Mouse (Mus musculus) embryonic facial prominence, embryonic 12.5 days (tissue): ENCODE results near the gene Cabin1. TPM values are rescaled to one million over a fixed set of nuclear protein-coding genes. Genes with fewer than 3 reads are reported as not detected.

Experiments
- ATAC-seq: fragments of 200-750 bp; cut with Nextera tagmentation; 2 replicates; pipeline ENCODE4 v1.8.0; 2017; ENCODE audit not compliant: insufficient number of reproducible peaks, insufficient read depth, low FRiP score, low TSS enrichment
- H3K27ac ChIP-seq: fragments of 300-500 bp; sonication (generic); 2 replicates; pipeline ENCODE4 v1.5.1; 2016; ENCODE audit warnings: mild to moderate bottlenecking
- H3K27me3 ChIP-seq: fragments of 300-500 bp; sonication (generic); 2 replicates; pipeline ENCODE4 v1.6.1; 2016; ENCODE audit warnings: mild to moderate bottlenecking, moderate library complexity
- H3K36me3 ChIP-seq: fragments of 300-500 bp; sonication (generic); 2 replicates; pipeline ENCODE4 v1.6.1; 2016; ENCODE audit warnings: mild to moderate bottlenecking
- H3K4me1 ChIP-seq: fragments of 300-500 bp; sonication (generic); 2 replicates; pipeline ENCODE4 v1.6.1; 2016
- H3K4me2 ChIP-seq: fragments of 300-500 bp; sonication (generic); replicated peaks from 2 replicates; pipeline ENCODE4 v1.6.1; 2016; ENCODE audit warnings: mild to moderate bottlenecking, moderate library complexity
- H3K4me3 ChIP-seq: fragments of 300-500 bp; sonication (generic); 2 replicates; pipeline ENCODE4 v1.5.1; 2016; ENCODE audit warnings: mild to moderate bottlenecking
- H3K9ac ChIP-seq: fragments of 300-500 bp; sonication (generic); 2 replicates; pipeline ENCODE4 v1.6.1; 2016; ENCODE audit warnings: mild to moderate bottlenecking, moderate library complexity
- H3K9me3 ChIP-seq: fragments of 300-500 bp; sonication (generic); 2 replicates; pipeline ENCODE4 v1.6.1; 2016; ENCODE audit warnings: mild to moderate bottlenecking, moderate library complexity
- WGBS: fragments of 180-500 bp; shearing (Covaris S2); methylation state at CpG from one replicate; pipeline ENCODE4 v1.1.7; 2016; 5-methylcytosine and 5-hydroxymethylcytosine counted together
- polyA plus RNA-seq: library from polyadenylated mRNA; unstranded; fragments of >200 nt; fragmentation: Nextera tagmentation; extraction: Ambion mirVana; gene quantifications from 2 replicates; pipeline ENCODE4 v1.2.1, GENCODE M21; 2016

Gene Cabin1
- polyA plus RNA-seq, 1 experiment from 2014 or later = 34.7 TPM

GRCm38 (mm10) chr10:75764519-75765473 is 655 bp upstream of the Cabin1 start:
- ATAC-seq = no peak
- peaks cover 7% of the 10 kb centered on the region; the same call in 1 of the 2 replicates for H3K36me3 ChIP-seq
- WGBS = 2% methylated on average over 27 of the region's 27 CpGs

GRCm38 (mm10) chr10:75762413-75762812 is 1.7 kb downstream of the Cabin1 start:
- Histone ChIP-seq H3K36me3 (peaks cover 16% of the 10 kb centered on the region), H3K4me1 (0 out of 2 replicates have a peak, but pooled peaks cover 9% of the 10 kb centered on the region), H3K27ac (no peak overlapping the region), H3K27me3 (no peaks in the 10 kb centered on the region), H3K4me2 (no peak overlapping the region), H3K4me3 (no peak overlapping the region), H3K9ac (no peak overlapping the region), H3K9me3 (no peaks in the 10 kb centered on the region)
- WGBS = 92% methylated on average over 3 of the region's 3 CpGs
- ATAC-seq = no peak

More at GRCm38 (mm10) chr10:75764519-75765473, 655 bp upstream of the Cabin1 start:
- peak overlapping the region; percentile 73 for H3K4me2 ChIP-seq
- H3K4me1 ChIP-seq = 0 out of 2 replicates have a peak, but pooled peaks cover 9% of the 10 kb centered on the region
- no peaks in the 10 kb centered on the region for H3K27me3 ChIP-seq
- H3K9me3 ChIP-seq = no peaks in the 10 kb centered on the region
- peak overlapping the region; percentile 88 for H3K4me3 ChIP-seq
- H3K9ac ChIP-seq = peak overlapping the region; percentile 37; the same call in 1 of the 2 replicates
- no peak overlapping the region for H3K27ac ChIP-seq

- H3K36me3 ChIP-seq = peaks cover 19% of the 10 kb centered on the region
- 100% methylated on average over 3 of the region's 3 CpGs for WGBS
- no peak overlapping the region for H3K27ac ChIP-seq
- no peak overlapping the region for H3K4me3 ChIP-seq
- H3K4me2 ChIP-seq = no peak overlapping the region
- ATAC-seq = no peak
- H3K9ac ChIP-seq = no peak overlapping the region
- no peaks in the 10 kb centered on the region for H3K27me3 ChIP-seq
- H3K4me1 ChIP-seq = 0 out of 2 replicates have a peak, but pooled peaks cover 9% of the 10 kb centered on the region
- no peaks in the 10 kb centered on the region for H3K9me3 ChIP-seq
These were observed 3.8 kb downstream of the Cabin1 start for GRCm38 (mm10) chr10:75760311-75760710.

- Histone ChIP-seq H3K4me3 (no peak overlapping the region), H3K36me3 (peaks cover 46% of the 10 kb centered on the region), H3K27ac (no peak overlapping the region), H3K9me3 (no peaks in the 10 kb centered on the region), H3K4me1 (no peaks in the 10 kb centered on the region), H3K9ac (no peak overlapping the region), H3K27me3 (no peaks in the 10 kb centered on the region), H3K4me2 (no peak overlapping the region)
- 96% methylated on average over 11 of the region's 11 CpGs for WGBS
- no peak for ATAC-seq
These were observed 7.4 kb downstream of the Cabin1 start for GRCm38 (mm10) chr10:75756719-75757118.

GRCm38 (mm10) chr10:75744017-75744416 is 20.1 kb downstream of the Cabin1 start:
- peak; percentile 79 for ATAC-seq
- no peaks in the 10 kb centered on the region for H3K9me3 ChIP-seq
- no peaks in the 10 kb centered on the region for H3K4me1 ChIP-seq
- H3K27ac ChIP-seq = no peak overlapping the region
- no peak overlapping the region for H3K4me2 ChIP-seq
- H3K27me3 ChIP-seq = no peaks in the 10 kb centered on the region
- peaks cover 80% of the 10 kb centered on the region for H3K36me3 ChIP-seq
- WGBS = 44% methylated on average over 3 of the region's 3 CpGs
- no peak overlapping the region for H3K9ac ChIP-seq
- no peak overlapping the region for H3K4me3 ChIP-seq

DNA sequence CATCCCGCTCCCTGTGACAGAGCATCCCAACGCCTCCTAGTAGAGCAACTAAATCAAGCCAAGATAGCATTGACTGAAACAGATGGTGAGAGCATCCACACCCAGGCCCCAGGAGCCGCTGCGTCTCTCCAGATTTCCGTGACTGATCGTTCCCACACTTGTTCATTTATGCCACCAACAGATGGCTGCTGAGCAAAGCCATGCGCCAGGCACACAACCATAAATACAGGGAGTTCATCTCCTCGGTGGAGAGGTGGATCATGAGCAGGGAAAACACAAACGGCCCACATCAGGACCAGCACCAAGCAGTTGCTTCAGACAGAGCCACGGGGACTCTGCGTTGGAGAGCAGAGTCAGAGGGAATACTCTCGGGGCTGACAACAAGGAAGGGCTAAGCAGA is 20.8 kb downstream of the Cabin1 start:
- H3K27me3 ChIP-seq = no peaks in the 10 kb centered on the region
- no peak overlapping the region for H3K27ac ChIP-seq
- no peak overlapping the region for H3K9ac ChIP-seq
- WGBS = 86% methylated on average over 12 of the region's 12 CpGs
- no peak overlapping the region for H3K4me2 ChIP-seq
- H3K9me3 ChIP-seq = no peaks in the 10 kb centered on the region
- no peak overlapping the region for H3K4me3 ChIP-seq
- ATAC-seq = no peak
- H3K36me3 ChIP-seq = peaks cover 80% of the 10 kb centered on the region
- H3K4me1 ChIP-seq = no peaks in the 10 kb centered on the region

- H3K4me1 ChIP-seq = no peaks in the 10 kb centered on the region
- no peak overlapping the region for H3K4me2 ChIP-seq
- H3K27ac ChIP-seq = no peak overlapping the region
- H3K36me3 ChIP-seq = peaks cover 80% of the 10 kb centered on the region
- H3K9ac ChIP-seq = no peak overlapping the region
- H3K9me3 ChIP-seq = no peaks in the 10 kb centered on the region
- WGBS = 95% methylated on average over 3 of the region's 3 CpGs
- ATAC-seq = no peak
- no peaks in the 10 kb centered on the region for H3K27me3 ChIP-seq
- no peak overlapping the region for H3K4me3 ChIP-seq
These were observed 23.3 kb downstream of the Cabin1 start for GRCm38 (mm10) chr10:75740866-75741265.

- no peak for ATAC-seq
- Histone ChIP-seq H3K27ac (no peak overlapping the region), H3K36me3 (peaks cover 73% of the 10 kb centered on the region), H3K27me3 (no peaks in the 10 kb centered on the region), H3K9ac (no peak overlapping the region), H3K4me2 (no peak overlapping the region), H3K4me3 (no peak overlapping the region), H3K9me3 (no peaks in the 10 kb centered on the region), H3K4me1 (no peaks in the 10 kb centered on the region)
- WGBS = 95% methylated on average over 7 of the region's 7 CpGs
These were observed 38.7 kb downstream of the Cabin1 start for GRCm38 (mm10) chr10:75725449-75725848.

- Histone ChIP-seq H3K4me1 (no peaks in the 10 kb centered on the region), H3K9me3 (no peaks in the 10 kb centered on the region), H3K4me3 (no peak overlapping the region), H3K27ac (no peak overlapping the region), H3K4me2 (no peak overlapping the region), H3K9ac (no peak overlapping the region), H3K27me3 (no peaks in the 10 kb centered on the region), H3K36me3 (peaks cover 68% of the 10 kb centered on the region)
- whole genome bisulfite sequencing = 85% methylated on average over 5 of the region's 5 CpGs
- ATAC-seq = no peak
These were observed 43.9 kb downstream of the Cabin1 start for GRCm38 (mm10) chr10:75720215-75720614.

- H3K4me2 ChIP-seq = no peak overlapping the region
- H3K27me3 ChIP-seq = no peaks in the 10 kb centered on the region
- no peak overlapping the region for H3K9ac ChIP-seq
- H3K4me1 ChIP-seq = no peaks in the 10 kb centered on the region
- no peak for ATAC-seq
- peaks cover 70% of the 10 kb centered on the region for H3K36me3 ChIP-seq
- no peaks in the 10 kb centered on the region for H3K9me3 ChIP-seq
- no peak overlapping the region for H3K27ac ChIP-seq
- H3K4me3 ChIP-seq = no peak overlapping the region
- WGBS = 62% methylated on average over 3 of the region's 3 CpGs
These were observed 49.3 kb downstream of the Cabin1 start for GRCm38 (mm10) chr10:75714795-75715194.

GRCm38 (mm10) chr10:75713026-75713425 is 51.1 kb downstream of the Cabin1 start:
- Histone ChIP-seq H3K4me2 (no peak overlapping the region), H3K27me3 (no peaks in the 10 kb centered on the region), H3K4me1 (no peaks in the 10 kb centered on the region), H3K36me3 (peaks cover 74% of the 10 kb centered on the region), H3K4me3 (no peak overlapping the region), H3K9ac (no peak overlapping the region), H3K9me3 (no peaks in the 10 kb centered on the region), H3K27ac (no peak overlapping the region)
- no peak for ATAC-seq
- 94% methylated on average over 11 of the region's 11 CpGs for WGBS

- Histone ChIP-seq H3K9me3 (no peaks in the 10 kb centered on the region), H3K9ac (no peak overlapping the region), H3K4me2 (no peak overlapping the region), H3K4me3 (no peak overlapping the region), H3K36me3 (peaks cover 58% of the 10 kb centered on the region), H3K27ac (no peak overlapping the region), H3K27me3 (no peaks in the 10 kb centered on the region), H3K4me1 (no peaks in the 10 kb centered on the region)
- no peak for ATAC-seq
- WGBS = 75% methylated on average over 2 of the region's 2 CpGs
These were observed 53.9 kb downstream of the Cabin1 start for GRCm38 (mm10) chr10:75710210-75710609.
